Mouse (Mus musculus): ENCODE measurements around the gene Bhlha9.
"Not testable (repeated sequence)": the region's sequence is repeated elsewhere in the genome, so short reads cannot be mapped to it uniquely, and the experiment has no call there.

Bhlha9 gene

GRCm38 (mm10) chr11:76661790-76662468 lies 10.3 kb upstream of the Bhlha9 start:
- DNase-seq (ENCODE audit: low read depth, low spot score): no peak

- no peak for DNase-seq (ENCODE audit: low read depth, low spot score)
Measured at GRCm38 (mm10) chr11:76666002-76666649, 6.1 kb upstream of the Bhlha9 start.

GRCm38 (mm10) chr11:76667807-76668206 lies 4.5 kb upstream of the Bhlha9 start:
- DNase-seq (ENCODE audit: low read depth, low spot score): no peak

GRCm38 (mm10) chr11:76672561-76673384 lies 503 bp downstream of the Bhlha9 start:
- peak; percentile 46 for DNase-seq (ENCODE audit: low read depth, low spot score)

- DNase-seq (ENCODE audit: low read depth, low spot score): no peak
Measured at GRCm38 (mm10) chr11:76674199-76674598, 1.9 kb downstream of the Bhlha9 start.

GRCm38 (mm10) chr11:76674704-76675103 lies 2.4 kb downstream of the Bhlha9 start:
- DNase-seq (ENCODE audit: low read depth, low spot score): no peak

- not testable (repeated sequence) for DNase-seq (ENCODE audit: low read depth, low spot score)
Measured at GRCm38 (mm10) chr11:76679508-76679907, 7.2 kb downstream of the Bhlha9 start, which contains the start of gene Trarg1. Trarg1 (plus strand) TSS chr11:76679808.

- no peak for DNase-seq (ENCODE audit: low read depth, low spot score)
Measured at GRCm38 (mm10) chr11:76685604-76686003, 13.3 kb downstream of the Bhlha9 start.

GRCm38 (mm10) chr11:76692096-76692495 lies 19.8 kb downstream of the Bhlha9 start:
- no peak for DNase-seq (ENCODE audit: low read depth, low spot score)

GRCm38 (mm10) chr11:76695810-76696209 lies 23.5 kb downstream of the Bhlha9 start:
- peak; percentile 52 for DNase-seq (ENCODE audit: low read depth, low spot score)

- DNase-seq (ENCODE audit: low read depth, low spot score): no peak
Measured at GRCm38 (mm10) chr11:76699626-76700025, 27.4 kb downstream of the Bhlha9 start.

GRCm38 (mm10) chr11:76707656-76708055 lies 35.4 kb downstream of the Bhlha9 start:
- no peak for DNase-seq (ENCODE audit: low read depth, low spot score)

GRCm38 (mm10) chr11:76708066-76708465 lies 35.8 kb downstream of the Bhlha9 start:
- DNase-seq (ENCODE audit: low read depth, low spot score): no peak

GRCm38 (mm10) chr11:76708881-76709280 lies 36.6 kb downstream of the Bhlha9 start:
- DNase-seq (ENCODE audit: low read depth, low spot score): no peak

- no peak for DNase-seq (ENCODE audit: low read depth, low spot score)
Measured at GRCm38 (mm10) chr11:76709625-76710452, 37.6 kb downstream of the Bhlha9 start.

GRCm38 (mm10) chr11:76717000-76717399 lies 44.7 kb downstream of the Bhlha9 start:
- DNase-seq (ENCODE audit: low read depth, low spot score): no peak

Measured in telencephalon, adult 2 months (tissue).